Mouse (Mus musculus): ENCODE results near the gene Prkcb.

GRCm38 (mm10) chr7:122317485-122317884, 28.9 kb downstream of the Prkcb start:
- TF ChIP-seq POLR2A (IDR thresholded peaks at IDR 0.05; ENCODE audit: extremely low read depth, insufficient read depth, low read length): no peak
- TF ChIP-seq CTCF (IDR thresholded peaks at IDR 0.05; ENCODE audit: extremely low read depth, insufficient read depth, low read length): no peak

Measured in cortical plate, adult 2 months (tissue).